Mouse (Mus musculus): ENCODE data around the gene Ddx41.

DNA sequence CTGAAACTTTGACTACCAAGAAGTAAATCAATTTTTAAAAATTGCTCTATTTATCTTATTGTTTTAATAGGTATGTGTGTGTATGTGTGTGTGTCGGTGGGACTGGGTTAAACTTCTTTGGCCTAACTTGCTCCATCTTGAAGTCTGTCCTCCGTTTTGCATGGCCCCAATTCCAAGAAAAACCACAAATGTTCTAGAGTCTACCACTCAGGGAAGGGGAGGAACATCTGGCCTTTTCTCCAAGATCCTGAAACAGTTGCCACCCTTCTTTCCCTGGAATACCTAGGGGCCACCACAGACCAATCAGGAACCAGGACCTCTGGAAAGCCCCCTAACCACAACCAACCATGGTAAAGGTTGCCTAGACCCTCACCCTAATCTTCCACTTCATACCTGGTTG lies 35.5 kb upstream of the Ddx41 start:
- TF ChIP-seq CTCF (IDR thresholded peaks at IDR 0.05; ENCODE audit: low read depth) (no peak), EP300 (optimal IDR thresholded peaks at IDR 0.05) (no peak)

Measured in stomach, postnatal 0 days (tissue).